Mouse (Mus musculus): Measurements from ENCODE around the gene Pnma3. TPM values are rescaled to one million over a fixed set of nuclear protein-coding genes. Genes with fewer than 3 reads are reported as not detected.
"Not testable (repeated sequence)": the region's sequence is repeated elsewhere in the genome, so short reads cannot be mapped to it uniquely, and the experiment has no call there.

Pnma3 gene
- not detected for polyA plus RNA-seq (2017; shearing (Covaris generic))

- ATAC-seq = no peak
Measured at GRCm38 (mm10) chrX:73064415-73064793, at the start of gene Pnma3. Gene Pnma3 (plus strand): TSS chrX:73064787.

GRCm38 (mm10) chrX:73037003-73037402 is 27.6 kb upstream of the Pnma3 start, which contains the start of gene Pnma5:
Gene Pnma5 (minus strand): TSS chrX:73037103.
- no peak for ATAC-seq

DNA sequence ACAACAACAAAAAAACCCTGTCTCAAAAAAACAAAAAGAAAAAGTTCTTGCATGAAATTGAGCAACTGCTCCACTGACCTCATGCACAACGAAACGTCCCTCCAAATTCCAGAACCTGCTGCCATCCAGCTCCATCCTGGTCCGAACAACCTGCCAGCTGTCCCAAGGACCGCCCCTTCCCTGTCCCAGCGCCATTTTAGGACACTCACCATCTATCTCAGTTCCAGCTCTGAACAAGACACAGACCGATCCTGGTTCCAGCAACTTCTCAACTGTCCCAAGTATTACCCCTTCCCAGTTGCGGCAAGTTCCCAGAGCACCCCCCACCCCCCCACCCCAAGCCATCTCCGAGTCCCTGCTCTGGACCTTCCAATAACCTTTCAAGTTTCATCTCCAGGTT is 25.8 kb upstream of the Pnma3 start:
- ATAC-seq = no peak

GRCm38 (mm10) chrX:73039666-73040065 is 24.9 kb upstream of the Pnma3 start:
- ATAC-seq = no peak

DNA sequence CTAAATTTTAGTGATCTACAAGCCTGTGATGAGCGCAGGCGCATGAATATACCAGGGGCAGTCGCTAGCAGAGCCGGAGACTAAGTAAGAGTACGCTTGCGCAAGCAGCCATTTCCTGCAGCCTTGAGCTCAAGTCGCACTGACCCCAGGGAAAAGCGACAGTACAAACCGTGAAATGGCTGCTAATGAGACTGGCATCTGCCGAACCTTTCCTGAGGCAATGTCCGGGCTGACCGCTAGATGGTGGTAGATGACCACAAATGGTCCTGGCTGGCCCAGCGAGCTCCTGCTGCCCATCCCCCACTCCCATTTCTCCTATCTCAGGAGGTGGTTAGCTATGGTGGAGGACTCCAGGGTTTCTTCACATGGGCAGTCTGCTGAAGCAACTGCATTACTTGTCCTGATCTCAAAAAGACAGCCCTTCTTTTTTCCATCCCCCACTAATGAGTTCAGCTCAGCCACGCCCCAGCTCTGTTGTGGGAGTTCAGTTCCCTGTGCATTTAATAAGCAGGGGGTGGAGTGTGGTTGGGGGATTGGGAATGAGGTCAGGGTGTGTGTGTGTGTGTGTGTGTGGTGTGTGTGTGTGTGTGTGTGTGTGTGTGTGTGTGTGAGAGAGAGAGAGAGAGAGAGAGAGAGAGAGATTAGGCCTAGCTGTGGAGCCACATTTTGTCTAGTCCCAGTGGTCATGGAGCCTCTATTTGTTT is 10.6 kb upstream of the Pnma3 start:
- peak; percentile 92 for ATAC-seq

DNA sequence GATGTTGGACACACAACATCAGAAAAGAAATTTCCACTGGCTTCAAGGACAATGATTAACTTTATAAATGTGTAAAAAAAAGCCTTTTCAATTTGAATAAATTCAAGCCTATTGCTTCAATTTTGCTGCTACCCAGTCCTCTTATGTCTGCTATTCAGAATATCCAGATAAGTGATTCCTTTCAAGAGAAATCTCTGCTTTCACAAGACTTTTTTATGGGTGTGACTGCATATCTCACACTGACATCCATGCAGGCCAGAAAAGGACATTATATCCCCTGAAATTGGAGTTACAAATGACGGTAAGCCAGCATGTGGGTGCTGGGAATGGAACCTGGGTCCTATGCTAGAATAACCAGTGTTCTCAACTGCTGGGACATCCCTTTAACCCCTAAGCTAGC is 3.1 kb upstream of the Pnma3 start:
- no peak for ATAC-seq

DNA sequence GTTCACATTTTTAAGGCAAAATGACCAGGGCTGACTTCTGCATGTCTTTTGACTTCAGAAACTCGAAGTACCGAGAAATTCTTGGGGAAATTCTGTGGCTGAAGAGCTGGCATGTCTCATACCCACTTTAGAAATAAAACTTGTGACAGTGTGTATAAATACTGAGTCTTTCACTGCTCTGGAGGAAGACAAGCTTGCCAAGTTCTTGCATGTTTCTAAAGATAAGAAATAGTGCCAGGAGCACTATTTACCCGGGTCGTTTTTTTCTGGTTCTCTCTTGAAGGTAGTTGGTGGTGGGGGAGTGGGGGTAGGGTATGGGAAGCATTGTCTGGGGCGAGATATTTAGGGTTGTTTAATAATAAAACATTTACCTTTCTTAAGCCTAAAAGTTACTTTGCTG is 2.3 kb upstream of the Pnma3 start:
- no peak for ATAC-seq

DNA sequence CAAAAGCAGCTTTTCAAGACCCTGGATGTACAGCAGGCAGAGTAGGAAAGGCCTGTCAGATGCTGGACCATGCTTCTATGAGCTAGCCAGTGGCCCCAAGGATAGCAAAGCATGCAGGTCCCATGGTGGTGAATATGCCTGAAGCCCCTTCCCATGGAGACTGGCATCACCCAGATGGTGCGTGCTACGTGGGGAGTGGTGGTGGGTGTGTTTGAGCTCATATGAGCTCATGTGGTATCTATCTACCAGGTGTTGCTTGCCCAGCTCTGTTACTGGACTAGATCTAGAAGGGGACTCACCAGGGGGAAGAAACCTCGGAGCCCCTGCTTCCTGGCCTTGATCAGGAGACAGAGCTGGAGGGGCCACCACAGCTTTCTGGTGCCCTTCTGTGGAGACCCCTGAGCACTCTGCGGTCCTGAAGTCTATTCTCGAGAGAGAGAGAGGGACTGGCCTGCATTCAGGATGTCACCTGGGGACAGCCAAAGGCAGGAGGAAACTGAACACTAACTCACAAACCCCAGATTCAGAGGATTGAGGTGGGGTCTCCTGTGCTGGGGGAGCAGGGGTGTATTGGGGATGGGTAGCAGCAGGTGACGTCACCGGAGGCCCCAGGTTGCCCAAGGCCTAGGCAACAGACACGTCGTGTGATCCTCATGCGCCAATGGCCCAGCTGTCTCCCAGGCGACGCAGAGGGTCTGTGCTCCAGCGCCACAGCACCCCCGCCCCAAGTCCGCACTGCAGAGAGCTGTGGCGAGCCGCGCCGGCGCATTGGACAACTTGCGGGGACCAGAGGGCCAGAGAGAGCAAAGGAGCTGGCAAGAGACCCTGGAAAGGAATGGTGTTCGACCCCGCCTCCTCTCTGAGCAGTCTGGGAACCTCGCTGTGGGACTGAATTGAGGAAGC is 824 bp upstream of the Pnma3 start:
- no peak for ATAC-seq

- ATAC-seq = not testable (repeated sequence)
Measured at GRCm38 (mm10) chrX:73066765-73067312, 2.3 kb downstream of the Pnma3 start.

- ATAC-seq = peak; percentile 72
Measured at GRCm38 (mm10) chrX:73082267-73083055, 17.9 kb downstream of the Pnma3 start, which contains the start of gene Xlr4a. Gene Xlr4a (minus strand): TSS chrX:73082478.

- not testable (repeated sequence) for ATAC-seq
Measured at GRCm38 (mm10) chrX:73096941-73097508, 32.4 kb downstream of the Pnma3 start, which contains the start of gene Xlr3a. Gene Xlr3a (minus strand): TSS chrX:73097095.

DNA sequence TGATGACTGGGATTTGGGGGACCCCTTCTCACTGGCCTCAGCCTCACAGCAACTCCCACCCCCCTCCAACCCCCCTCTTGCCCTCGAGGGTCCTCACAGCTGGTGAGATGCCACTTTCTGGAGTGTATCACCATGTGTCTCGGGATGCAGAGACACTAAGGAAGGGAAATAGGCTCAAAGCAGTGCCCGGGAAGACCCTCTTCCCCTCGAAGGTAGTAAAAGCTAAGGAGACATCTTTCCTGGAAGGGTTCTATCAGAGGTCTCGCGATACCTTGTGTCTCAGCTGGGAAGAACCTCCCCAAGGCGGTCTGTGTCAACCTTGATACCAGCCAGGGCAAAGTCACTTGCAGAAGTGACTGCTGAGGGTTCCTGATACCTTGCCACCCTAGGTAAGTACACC is 52.2 kb downstream of the Pnma3 start, which contains the start of gene Gm14685:
TSS of gene Gm14685 (plus strand) at position 301 of the 400 bp plus-strand sequence.
- ATAC-seq = not testable (repeated sequence)

Other genes starting within 250 kb of the Pnma3 start
- not detected for gene Gabrq, start 239.6 kb upstream of the Pnma3 start, polyA plus RNA-seq (2017; shearing (Covaris generic))
- 100 to 1,000 TPM; 159 to 160 TPM for gene Cetn2, start 146.4 kb upstream of the Pnma3 start, polyA plus RNA-seq (2017; shearing (Covaris generic))
- gene Nsdhl, start 146.2 kb upstream of the Pnma3 start, polyA plus RNA-seq (2017; shearing (Covaris generic)) = 10 to 100 TPM; 27.5 to 29.3 TPM
- not detected for gene Zfp185, start 77.4 kb upstream of the Pnma3 start, polyA plus RNA-seq (2017; shearing (Covaris generic))
- gene Pnma5, start 27.7 kb upstream of the Pnma3 start, polyA plus RNA-seq (2017; shearing (Covaris generic)) = not detected
- gene Xlr4a, start 17.7 kb downstream of the Pnma3 start, polyA plus RNA-seq (2017; shearing (Covaris generic)) = 100 to 1,000 TPM; 122 to 127 TPM
- under 1 TPM in 1 of 2 experiments, not detected in 1; 0.97 TPM for gene Xlr3a, start 32.3 kb downstream of the Pnma3 start, polyA plus RNA-seq (2017; shearing (Covaris generic))
- not detected for gene Gm14685, start 52.3 kb downstream of the Pnma3 start, polyA plus RNA-seq (2017; shearing (Covaris generic))
- not detected for gene Xlr5b, start 84.0 kb downstream of the Pnma3 start, polyA plus RNA-seq (2017; shearing (Covaris generic))
- gene DXBay18, start 84.7 kb downstream of the Pnma3 start, polyA plus RNA-seq (2017; shearing (Covaris generic)) = not detected
- not detected for gene Spin2d, start 112.2 kb downstream of the Pnma3 start, polyA plus RNA-seq (2017; shearing (Covaris generic))
- gene Xlr3b, start 127.4 kb downstream of the Pnma3 start, polyA plus RNA-seq (2017; shearing (Covaris generic)) = 10 to 100 TPM; 12.7 to 30.6 TPM
- gene Xlr4b, start 149.5 kb downstream of the Pnma3 start, polyA plus RNA-seq (2017; shearing (Covaris generic)) = 100 to 1,000 TPM; 144 to 160 TPM
- gene F8a, start 163.5 kb downstream of the Pnma3 start, polyA plus RNA-seq (2017; shearing (Covaris generic)) = 1 to 10 TPM; 1.3 to 1.5 TPM
- 10 to 100 TPM; 85.6 to 87.3 TPM for gene Xlr4c, start 178.3 kb downstream of the Pnma3 start, polyA plus RNA-seq (2017; shearing (Covaris generic))
- gene Xlr3c, start 200.6 kb downstream of the Pnma3 start, polyA plus RNA-seq (2017; shearing (Covaris generic)) = not detected
- not detected for gene Xlr5a, start 228.2 kb downstream of the Pnma3 start, polyA plus RNA-seq (2017; shearing (Covaris generic))
- gene Xlr5c, start 228.2 kb downstream of the Pnma3 start, polyA plus RNA-seq (2017; shearing (Covaris generic)) = not detected